Mouse (Mus musculus): Measurements from ENCODE around the gene Fbxw2. TPM values are rescaled to one million over a fixed set of nuclear protein-coding genes. Genes with fewer than 3 reads are reported as not detected.
A peak's percentile ranks its signal among the peaks of the same experiment; 100 is the strongest.
"Not testable (repeated sequence)": the region's sequence is repeated elsewhere in the genome, so short reads cannot be mapped to it uniquely, and the experiment has no call there.

The Fbxw2 gene
- polyA plus RNA-seq, 2 experiments = 30.8 to 38.6 TPM

DNA sequence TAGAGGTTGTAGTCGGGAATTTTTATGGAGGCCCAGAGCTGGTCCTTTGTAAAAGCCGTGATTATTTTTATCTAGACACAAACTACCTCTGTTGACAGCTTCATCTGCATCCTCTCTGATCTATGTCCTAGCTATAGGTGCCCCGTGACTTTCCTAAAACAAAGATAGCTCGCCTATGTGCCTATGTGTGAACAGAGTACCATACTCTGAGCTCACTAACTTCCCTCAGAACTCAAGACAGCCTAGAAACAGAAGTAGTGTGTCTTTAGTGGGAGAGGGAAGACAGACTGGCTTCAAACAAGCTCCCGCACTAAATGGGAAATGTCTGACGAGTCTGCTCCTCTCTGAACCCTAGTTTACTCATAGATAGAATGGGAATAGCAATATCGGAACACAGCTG, 25.7 kb downstream of the Fbxw2 start:
- Histone ChIP-seq H3K27me3 (ENCODE audit: control insufficient read depth, insufficient read depth, low read length) (no peaks in the 10 kb centered on the region), H3K4me3 (ENCODE audit: insufficient read depth in 1 of 2, low read depth in 2 of 2, low read length in 2 of 2) (peak overlapping the region in 1 of 2 experiments; percentile 67; a peak in 3 of 4 replicates), H3K4me1 (replicated peaks; ENCODE audit: control insufficient read depth in 2 of 2, insufficient read depth in 2 of 2, low read length in 1 of 2) (peaks cover 30 to 34% of the 10 kb centered on the region in 2 experiments), H3K36me3 (replicated peaks; ENCODE audit: control insufficient read depth, insufficient read depth, low read depth) (peaks cover 17% of the 10 kb centered on the region), H3K9ac (replicated peaks) (peak overlapping the region; percentile 69), H3K4me2 (ENCODE audit: low read depth) (peak overlapping the region; percentile 74), H3K27ac (peak overlapping the region; percentile 65), H3K9me3 (ENCODE audit: control insufficient read depth, low read length) (no peaks in the 10 kb centered on the region)
- 31% methylated on average over 7 of the region's 7 CpGs for WGBS (ENCODE audit: insufficient replicate concordance)
- ATAC-seq (ENCODE audit: insufficient read depth) = no peak
- TF ChIP-seq CTCF (IDR thresholded peaks at IDR 0.05; ENCODE audit: low read depth) = no peak
- TF ChIP-seq EP300 (IDR thresholded peaks at IDR 0.05; ENCODE audit: low read depth) = no peak
- DNase-seq (ENCODE audit: low read depth in 3 of 3, low spot score in 3 of 3) = no peak

GRCm38 (mm10) chr2:34799357-34800256, 26.5 kb downstream of the Fbxw2 start, which contains the start of gene Rabepk:
Gene Rabepk (minus strand): TSS chr2:34799912.
- 1% methylated on average over 44 of the region's 44 CpGs for WGBS (ENCODE audit: insufficient replicate concordance)
- DNase-seq (ENCODE audit: low read depth in 3 of 3, low spot score in 3 of 3) (peak; percentile 81 to 83 (median 82)), ATAC-seq (ENCODE audit: insufficient read depth) (peak; percentile 75)
- Histone ChIP-seq H3K9ac (replicated peaks) (peak within 1 kb of the TSS; percentile 69), H3K27me3 (ENCODE audit: control insufficient read depth, insufficient read depth, low read length) (no peaks in the 10 kb centered on the region), H3K36me3 (replicated peaks; ENCODE audit: control insufficient read depth, insufficient read depth, low read depth) (peaks cover 10% of the 10 kb centered on the region), H3K4me3 (ENCODE audit: insufficient read depth in 1 of 2, low read depth in 2 of 2, low read length in 2 of 2) (peak within 1 kb of the TSS; percentile 67 to 98), H3K4me2 (ENCODE audit: low read depth) (peak within 1 kb of the TSS; percentile 74), H3K4me1 (replicated peaks; ENCODE audit: control insufficient read depth in 2 of 2, insufficient read depth in 2 of 2, low read length in 1 of 2) (peaks cover 23 to 30% of the 10 kb centered on the region in 2 experiments), H3K27ac (peak within 1 kb of the TSS; percentile 65), H3K9me3 (ENCODE audit: control insufficient read depth, low read length) (no peaks in the 10 kb centered on the region)
- TF ChIP-seq CTCF (IDR thresholded peaks at IDR 0.05; ENCODE audit: low read depth) = no peak
- no peak for TF ChIP-seq EP300 (IDR thresholded peaks at IDR 0.05; ENCODE audit: low read depth)

DNA sequence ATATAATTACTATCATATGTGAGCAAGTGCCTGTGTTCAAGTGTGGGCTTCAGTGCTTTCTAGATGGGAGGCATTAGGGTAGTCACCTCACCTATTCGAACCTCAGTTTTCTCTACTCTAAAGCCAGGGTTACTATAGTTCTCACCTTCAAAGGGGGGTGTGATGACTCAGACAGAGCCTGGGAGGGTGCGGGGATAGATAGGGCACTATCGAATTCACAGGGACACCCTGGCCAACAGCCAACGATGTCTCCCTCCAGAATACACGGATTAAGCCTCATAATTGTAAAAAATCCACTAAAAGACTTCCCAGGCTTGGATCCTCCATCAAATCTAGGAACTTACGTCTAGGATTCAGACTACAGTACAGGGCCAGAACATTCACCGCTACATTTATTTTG, 30.7 kb downstream of the Fbxw2 start:
- Histone ChIP-seq H3K36me3 (replicated peaks; ENCODE audit: control insufficient read depth, insufficient read depth, low read depth) (no peaks in the 10 kb centered on the region; the same call in 1 of the 2 replicates), H3K4me1 (replicated peaks; ENCODE audit: control insufficient read depth in 2 of 2, insufficient read depth in 2 of 2, low read length in 1 of 2) (peaks cover 9 to 14% of the 10 kb centered on the region in 2 experiments), H3K4me2 (ENCODE audit: low read depth) (no peak overlapping the region), H3K9ac (replicated peaks) (no peak overlapping the region), H3K4me3 (ENCODE audit: insufficient read depth in 1 of 2, low read depth in 2 of 2, low read length in 2 of 2) (no peak overlapping the region), H3K27ac (no peak overlapping the region), H3K27me3 (ENCODE audit: control insufficient read depth, insufficient read depth, low read length) (no peaks in the 10 kb centered on the region), H3K9me3 (ENCODE audit: control insufficient read depth, low read length) (no peaks in the 10 kb centered on the region)
- no peak for DNase-seq (ENCODE audit: low read depth in 3 of 3, low spot score in 3 of 3)
- ATAC-seq (ENCODE audit: insufficient read depth) = no peak
- 78% methylated on average over 7 of the region's 7 CpGs for WGBS (ENCODE audit: insufficient replicate concordance)
- TF ChIP-seq CTCF (IDR thresholded peaks at IDR 0.05; ENCODE audit: low read depth) = no peak
- TF ChIP-seq EP300 (IDR thresholded peaks at IDR 0.05; ENCODE audit: low read depth) = no peak

- TF ChIP-seq EP300 (IDR thresholded peaks at IDR 0.05; ENCODE audit: low read depth) (no peak), CTCF (IDR thresholded peaks at IDR 0.05; ENCODE audit: low read depth) (no peak)
- H3K9me3 ChIP-seq (ENCODE audit: control insufficient read depth, low read length) = no peaks in the 10 kb centered on the region
- H3K4me1 ChIP-seq (replicated peaks; ENCODE audit: control insufficient read depth in 2 of 2, insufficient read depth in 2 of 2, low read length in 1 of 2) = peaks cover 6 to 10% of the 10 kb centered on the region in 2 experiments
- no peak overlapping the region for H3K4me3 ChIP-seq (ENCODE audit: insufficient read depth in 1 of 2, low read depth in 2 of 2, low read length in 2 of 2)
- no peaks in the 10 kb centered on the region; the same call in 1 of the 2 replicates for H3K36me3 ChIP-seq (replicated peaks; ENCODE audit: control insufficient read depth, insufficient read depth, low read depth)
- DNase-seq (ENCODE audit: low read depth in 3 of 3, low spot score in 3 of 3) = no peak
- no peak for ATAC-seq (ENCODE audit: insufficient read depth)
- H3K9ac ChIP-seq (replicated peaks) = no peak overlapping the region
- H3K4me2 ChIP-seq (ENCODE audit: low read depth) = no peak overlapping the region
- H3K27ac ChIP-seq = no peak overlapping the region
- no peaks in the 10 kb centered on the region for H3K27me3 ChIP-seq (ENCODE audit: control insufficient read depth, insufficient read depth, low read length)
- 85% methylated on average over 2 of the region's 2 CpGs for WGBS (ENCODE audit: insufficient replicate concordance)
These were observed 31.6 kb downstream of the Fbxw2 start for GRCm38 (mm10) chr2:34794511-34794910.

- not testable (repeated sequence) for DNase-seq (ENCODE audit: low read depth in 3 of 3, low spot score in 3 of 3); ATAC-seq (ENCODE audit: insufficient read depth); H3K27ac ChIP-seq; H3K9me3 ChIP-seq (ENCODE audit: control insufficient read depth, low read length); H3K4me3 ChIP-seq (ENCODE audit: insufficient read depth in 1 of 2, low read depth in 2 of 2, low read length in 2 of 2); H3K4me1 ChIP-seq (replicated peaks; ENCODE audit: control insufficient read depth in 2 of 2, insufficient read depth in 2 of 2, low read length in 1 of 2); H3K4me2 ChIP-seq (ENCODE audit: low read depth); H3K27me3 ChIP-seq (ENCODE audit: control insufficient read depth, insufficient read depth, low read length); H3K9ac ChIP-seq (replicated peaks); H3K36me3 ChIP-seq (replicated peaks; ENCODE audit: control insufficient read depth, insufficient read depth, low read depth)
- TF ChIP-seq CTCF (IDR thresholded peaks at IDR 0.05; ENCODE audit: low read depth) = peak; percentile 25; the same call in 1 of the 2 replicates
- WGBS (ENCODE audit: insufficient replicate concordance) = 76% methylated on average over 2 of the region's 2 CpGs
These were observed 33.6 kb downstream of the Fbxw2 start for GRCm38 (mm10) chr2:34792543-34792942.

All from liver, embryonic 14.5 days (tissue).